Mouse (Mus musculus) midbrain, embryonic 14.5 days (tissue): Measurements from ENCODE around the gene Gap43. TPM values are rescaled to one million over a fixed set of nuclear protein-coding genes. Genes with fewer than 3 reads are reported as not detected.

Experiments used
- ATAC-seq: fragments of 200-750 bp; cut with Nextera tagmentation; 2 replicates; pipeline ENCODE4 v1.8.0; 2017; ENCODE audit warnings: moderate number of reproducible peaks, moderate library complexity; ENCODE audit not compliant: low FRiP score, low TSS enrichment
- DNase-seq: peaks from one replicate; pipeline ENCODE4 v3.0.0-alpha.2; 2015
- H3K27ac ChIP-seq: fragments of 300-500 bp; sonication (generic); replicated peaks from 2 replicates; pipeline ENCODE4 v1.5.1; 2014; ENCODE audit warnings: mild to moderate bottlenecking, low read depth, low read length, moderate library complexity
- H3K27me3 ChIP-seq: fragments of 300-500 bp; sonication (generic); 2 replicates; pipeline ENCODE4 v1.6.1; 2014; ENCODE audit warnings: low read length, control low read depth, mixed read lengths; ENCODE audit not compliant: control insufficient read depth, insufficient read depth
- H3K36me3 ChIP-seq: fragments of 300-500 bp; sonication (generic); 2 replicates; pipeline ENCODE4 v1.6.1; 2014; ENCODE audit warnings: low read length, control low read depth; ENCODE audit not compliant: control insufficient read depth, insufficient read depth
- H3K4me1 ChIP-seq: fragments of 300-500 bp; sonication (generic); 2 replicates; pipeline ENCODE4 v1.6.1; 2014; ENCODE audit warnings: mild to moderate bottlenecking, antibody characterized with exemption, low read length, control low read depth; ENCODE audit not compliant: control insufficient read depth, insufficient read depth
- H3K4me2 ChIP-seq: fragments of 300-500 bp; sonication (generic); 2 replicates; pipeline ENCODE4 v1.6.1; 2014; ENCODE audit warnings: mild to moderate bottlenecking, low read length, moderate library complexity
- H3K4me3 ChIP-seq: fragments of 300-500 bp; sonication (generic); replicated peaks from 2 replicates; pipeline ENCODE4 v1.5.1; 2014; ENCODE audit warnings: low read depth, low read length
- H3K9ac ChIP-seq: fragments of 300-500 bp; sonication (generic); replicated peaks from 2 replicates; pipeline ENCODE4 v1.6.1; 2014; ENCODE audit warnings: mild to moderate bottlenecking, low read length, moderate library complexity
- H3K9me3 ChIP-seq: fragments of 300-500 bp; sonication (generic); 2 replicates; pipeline ENCODE4 v1.6.1; 2016; ENCODE audit warnings: low read length, control low read depth, mixed read lengths; ENCODE audit not compliant: control insufficient read depth
- WGBS: fragments of 180-500 bp; shearing (Covaris S2); extraction: QIAGEN DNeasy Blood & Tissue Kit; methylation state at CpG from one replicate; pipeline ENCODE4 v1.1.7; 2014; 5-methylcytosine and 5-hydroxymethylcytosine counted together
- polyA plus RNA-seq: library from polyadenylated mRNA; unstranded; fragments of >200 nt; fragmentation: Nextera tagmentation; extraction: Ambion mirVana; gene quantifications from 2 replicates; pipeline ENCODE4 v1.2.1, GENCODE M21; 2014

The Gap43 gene
- polyA plus RNA-seq, 1 experiment from 2014 or later, result 1,427 TPM

DNA sequence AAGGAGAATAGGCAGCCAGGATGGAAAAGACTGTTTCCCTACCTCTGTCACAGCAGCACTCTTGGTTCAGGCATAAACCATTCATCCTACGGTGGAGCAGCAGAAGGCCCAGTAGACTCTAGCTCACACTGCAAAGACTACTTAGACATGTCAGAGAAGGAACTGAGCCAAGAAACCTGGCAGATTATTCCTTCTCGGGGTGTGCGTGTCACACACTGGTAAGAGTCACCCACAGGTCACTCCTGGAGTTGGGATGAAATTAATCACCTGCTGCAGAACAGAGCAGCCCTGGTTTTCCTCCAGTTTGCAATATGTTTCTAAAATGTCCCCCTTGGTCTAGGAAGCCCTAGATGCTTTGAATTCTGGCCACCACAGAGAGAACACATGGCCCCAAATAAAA, 56.4 kb downstream of the Gap43 start:
- H3K27ac ChIP-seq, result no peak overlapping the region
- DNase-seq, result no peak
- H3K4me2 ChIP-seq, result no peak overlapping the region
- H3K27me3 ChIP-seq, result no peaks in the 10 kb centered on the region
- H3K9ac ChIP-seq, result no peak overlapping the region
- no peaks in the 10 kb centered on the region for H3K4me1 ChIP-seq
- H3K4me3 ChIP-seq, result no peak overlapping the region
- H3K36me3 ChIP-seq, result peaks cover 12% of the 10 kb centered on the region; the same call in 1 of the 2 replicates
- no peak for ATAC-seq
- H3K9me3 ChIP-seq, result no peaks in the 10 kb centered on the region
- 85% methylated on average over 3 of the region's 3 CpGs for WGBS

DNA sequence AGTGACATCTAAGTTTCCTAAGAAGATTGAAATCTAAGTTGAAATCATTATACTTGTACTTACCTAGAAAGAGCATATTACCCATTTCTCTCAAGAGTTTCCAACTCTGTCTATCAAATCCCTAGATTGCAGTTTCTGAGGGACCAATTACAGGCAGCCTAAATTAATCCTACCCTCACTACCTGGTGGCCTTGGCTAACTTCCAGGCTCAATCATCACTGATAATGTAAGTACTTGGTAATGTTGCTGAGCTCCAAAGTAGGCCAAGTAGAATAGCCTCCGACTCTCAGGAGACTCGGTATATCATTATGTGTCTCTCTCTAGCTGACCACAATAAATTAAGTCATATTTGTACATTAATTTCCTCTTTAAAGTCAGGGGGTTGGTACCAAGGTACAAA, 62.7 kb downstream of the Gap43 start:
- WGBS, result 87% methylated on average over 2 of the region's 2 CpGs
- Histone ChIP-seq H3K9me3 (no peaks in the 10 kb centered on the region), H3K4me3 (no peak overlapping the region), H3K27me3 (no peaks in the 10 kb centered on the region), H3K4me2 (no peak overlapping the region), H3K27ac (0 out of 2 replicates have a peak overlapping the region, but pooled peaks have one; percentile 60), H3K4me1 (peaks cover 26% of the 10 kb centered on the region; the same call in 1 of the 2 replicates), H3K36me3 (peaks cover 6% of the 10 kb centered on the region; the same call in 1 of the 2 replicates), H3K9ac (no peak overlapping the region)
- ATAC-seq, result no peak
- peak; percentile 48 for DNase-seq

DNA sequence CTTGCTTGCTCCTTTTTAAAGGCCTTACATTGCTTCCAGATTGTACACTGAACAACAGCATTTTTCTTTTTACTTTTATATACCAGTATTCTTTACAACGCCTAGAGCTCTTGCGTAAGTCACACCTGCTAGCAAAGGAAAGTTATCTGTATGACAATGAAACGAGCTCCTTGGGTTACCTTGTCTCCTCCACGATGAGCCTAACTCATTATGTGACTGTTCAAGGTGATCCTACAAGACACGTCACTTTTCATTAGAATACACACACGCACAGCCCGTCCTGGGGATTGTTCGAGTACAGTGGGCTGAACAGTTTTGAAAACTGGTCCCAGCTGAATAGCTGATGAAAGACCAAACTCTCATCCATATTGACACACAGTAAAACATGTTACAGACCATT, 63.2 kb downstream of the Gap43 start:
- 55% methylated on average over 8 of the region's 8 CpGs for WGBS
- Histone ChIP-seq H3K27ac (peak overlapping the region; percentile 60), H3K9ac (no peak overlapping the region)

DNA sequence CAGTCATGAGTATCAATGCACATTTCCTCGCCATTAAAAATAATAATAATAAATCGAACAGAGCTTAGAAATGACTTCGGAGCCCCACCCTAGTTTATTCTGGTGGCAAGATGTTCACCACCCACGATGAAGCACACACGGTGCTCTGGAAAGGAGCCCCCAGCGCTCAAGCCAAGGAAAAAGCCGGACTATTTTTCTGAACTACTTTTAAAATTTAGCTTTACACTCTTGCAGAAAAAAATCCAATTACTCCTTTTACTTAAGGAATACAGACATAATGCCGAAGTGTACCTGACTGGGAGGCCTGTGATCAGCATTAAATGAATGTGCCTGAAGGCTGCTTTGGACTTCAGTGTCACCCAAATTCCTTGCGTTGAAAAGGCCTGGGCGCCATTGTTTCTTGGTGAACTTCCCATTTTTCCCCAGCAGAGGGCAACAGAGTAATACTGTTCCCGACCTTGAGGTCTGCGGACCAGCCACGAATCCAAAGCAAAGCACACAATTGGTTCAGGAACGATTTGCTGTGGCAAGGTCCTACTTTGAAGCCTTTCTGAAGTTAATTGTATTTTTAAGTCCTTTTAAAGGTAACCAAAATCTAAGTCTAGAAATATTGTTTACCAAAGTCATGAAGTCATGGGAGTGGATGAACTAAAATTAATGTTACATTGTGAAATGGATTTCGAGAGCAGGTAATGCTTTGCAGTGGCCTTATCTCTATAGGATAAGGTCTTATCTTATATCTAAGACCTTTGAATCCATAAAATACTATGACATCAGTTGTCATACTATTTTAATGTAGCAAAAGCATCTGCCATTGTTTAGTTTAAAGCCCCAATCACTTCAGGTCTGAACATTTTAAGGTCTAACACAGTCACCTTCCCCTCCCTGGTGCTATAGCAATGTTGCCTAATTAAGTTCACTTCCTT, 64.0 kb downstream of the Gap43 start:
- Histone ChIP-seq H3K4me3 (no peak overlapping the region), H3K4me2 (peak overlapping the region; percentile 43; the same call in 1 of the 2 replicates), H3K9ac (no peak overlapping the region), H3K4me1 (peaks cover 26% of the 10 kb centered on the region; the same call in 1 of the 2 replicates), H3K27me3 (no peaks in the 10 kb centered on the region), H3K27ac (peak overlapping the region; percentile 82), H3K36me3 (peaks cover 6% of the 10 kb centered on the region; the same call in 1 of the 2 replicates), H3K9me3 (no peaks in the 10 kb centered on the region)
- ATAC-seq (peak; percentile 81), DNase-seq (peak; percentile 94)
- 30% methylated on average over 15 of the region's 15 CpGs for WGBS

More for the DNA sequence above, 63.2 kb downstream of the Gap43 start:
- DNase-seq (peak; percentile 49), ATAC-seq (no peak; the same call in 1 of the 2 replicates)
- Histone ChIP-seq H3K27me3 (no peaks in the 10 kb centered on the region), H3K9me3 (no peaks in the 10 kb centered on the region), H3K4me3 (no peak overlapping the region), H3K36me3 (peaks cover 6% of the 10 kb centered on the region; the same call in 1 of the 2 replicates), H3K4me1 (peaks cover 26% of the 10 kb centered on the region; the same call in 1 of the 2 replicates), H3K4me2 (no peak overlapping the region)

DNA sequence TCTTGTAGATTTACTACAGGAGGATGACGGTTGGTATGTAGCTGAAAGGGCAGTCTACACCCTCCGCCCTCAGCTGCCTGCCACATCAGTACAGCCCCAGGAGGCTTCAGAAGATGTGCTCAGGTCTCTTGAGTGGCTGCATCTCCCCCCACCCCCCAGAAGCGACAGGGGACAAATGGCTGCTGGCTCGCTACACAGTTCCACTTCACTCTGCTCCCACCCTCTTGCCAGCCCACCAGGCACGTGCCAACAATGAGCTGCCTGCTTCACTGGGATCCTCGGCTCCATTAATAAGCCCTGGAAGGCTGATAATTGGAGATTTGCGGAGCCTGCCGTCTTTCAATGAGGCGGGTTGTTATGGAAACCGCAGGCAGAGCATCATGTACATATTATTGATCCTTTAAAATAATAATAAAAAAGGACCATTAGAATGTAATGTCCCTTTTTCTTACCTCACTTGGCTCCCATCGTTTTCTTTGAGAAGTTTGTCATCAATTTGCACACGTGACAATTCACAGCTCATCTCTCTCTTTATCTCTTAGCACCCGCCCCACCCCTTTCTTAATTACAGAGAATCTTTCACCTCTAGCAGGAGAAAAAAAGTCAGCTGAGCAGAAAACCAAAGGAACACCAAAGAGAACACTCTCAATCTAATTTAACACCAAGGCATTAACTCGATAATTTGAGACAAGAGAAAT, 64.8 kb downstream of the Gap43 start:
- Histone ChIP-seq H3K9ac (no peak overlapping the region; the same call in 1 of the 2 replicates), H3K4me1 (peaks cover 26% of the 10 kb centered on the region; the same call in 1 of the 2 replicates), H3K4me2 (peak overlapping the region; percentile 43), H3K4me3 (no peak overlapping the region), H3K27ac (peak overlapping the region; percentile 82), H3K36me3 (peaks cover 3% of the 10 kb centered on the region; the same call in 1 of the 2 replicates), H3K9me3 (no peaks in the 10 kb centered on the region), H3K27me3 (no peaks in the 10 kb centered on the region)
- 20% methylated on average over 14 of the region's 14 CpGs for WGBS
- peak; percentile 78 for DNase-seq
- ATAC-seq, result peak; percentile 81

- DNase-seq (no peak), ATAC-seq (no peak)
- Histone ChIP-seq H3K4me3 (no peak overlapping the region), H3K4me2 (no peak overlapping the region), H3K27me3 (no peaks in the 10 kb centered on the region), H3K27ac (no peak overlapping the region), H3K36me3 (no peaks in the 10 kb centered on the region), H3K9me3 (no peaks in the 10 kb centered on the region), H3K9ac (no peak overlapping the region), H3K4me1 (peaks cover 33% of the 10 kb centered on the region)
- 78% methylated on average over 1 of the region's 1 CpGs for WGBS
Measured at GRCm38 (mm10) chr16:42271213-42271612, 69.2 kb downstream of the Gap43 start.

DNA sequence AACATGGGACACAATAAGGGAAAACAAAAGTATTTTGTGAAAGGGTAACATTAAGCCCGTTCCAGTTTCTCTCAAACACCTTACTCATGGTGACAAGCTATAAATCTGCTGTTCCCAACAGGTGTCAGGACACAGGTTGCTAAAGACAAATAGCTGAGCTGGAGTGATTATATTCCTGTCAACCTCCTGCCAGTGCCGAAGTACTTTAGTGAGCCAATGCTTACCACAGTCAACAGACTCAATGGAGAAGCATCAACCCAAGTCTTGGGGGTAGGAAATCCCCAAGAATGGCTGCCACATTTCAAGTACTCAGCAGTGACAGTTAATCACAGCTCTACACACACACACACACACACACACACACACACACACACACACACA, 70.9 kb downstream of the Gap43 start:
- H3K4me1 ChIP-seq, result peaks cover 19% of the 10 kb centered on the region
- DNase-seq (no peak), ATAC-seq (peak; percentile 22; the same call in 1 of the 2 replicates)
- H3K36me3 ChIP-seq, result no peaks in the 10 kb centered on the region
- H3K9me3 ChIP-seq, result no peaks in the 10 kb centered on the region
- no peaks in the 10 kb centered on the region for H3K27me3 ChIP-seq
- H3K27ac ChIP-seq, result peak overlapping the region; percentile 46
- 12% methylated on average over 2 of the region's 2 CpGs for WGBS
- H3K4me2 ChIP-seq, result no peak overlapping the region
- H3K4me3 ChIP-seq, result no peak overlapping the region
- H3K9ac ChIP-seq, result no peak overlapping the region

DNA sequence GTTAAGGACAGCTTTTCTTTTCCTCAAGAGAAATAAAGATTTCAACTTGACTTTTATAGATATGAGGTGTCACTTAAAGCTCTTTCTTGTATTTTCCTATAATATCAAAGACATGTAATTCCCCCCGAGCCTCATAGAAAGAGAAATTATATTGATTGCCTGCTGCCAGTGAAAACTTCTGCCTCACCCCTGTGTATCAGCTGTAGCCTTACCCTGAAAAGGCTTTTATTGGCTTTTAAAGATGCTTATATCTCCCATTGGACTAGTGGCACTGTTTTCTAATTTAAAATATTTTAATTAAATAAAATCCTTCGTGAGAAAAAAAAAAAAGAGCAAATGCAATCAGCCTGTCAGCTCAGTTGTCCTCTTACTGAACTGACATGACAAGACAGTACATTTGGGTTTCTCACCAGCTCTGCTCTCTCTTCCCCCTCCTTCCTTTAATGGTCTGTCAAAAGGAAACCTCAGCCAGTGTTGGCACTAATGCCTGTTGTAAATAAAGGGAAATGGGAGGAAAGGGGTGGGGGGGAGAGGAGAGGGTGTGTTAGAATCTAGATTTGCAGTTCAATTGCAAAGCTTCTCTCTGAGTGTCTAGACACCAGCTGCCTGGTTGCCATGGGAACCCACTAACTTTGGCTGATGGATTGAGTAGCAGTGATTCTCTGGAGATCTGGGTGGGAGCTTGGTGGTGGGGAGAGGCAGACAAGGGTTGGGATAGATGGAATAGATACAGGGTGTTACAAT, 71.4 kb downstream of the Gap43 start:
- Histone ChIP-seq H3K4me2 (no peak overlapping the region), H3K27ac (peak overlapping the region; percentile 46)

More for the DNA sequence above, 71.4 kb downstream of the Gap43 start:
- Histone ChIP-seq H3K9me3 (no peaks in the 10 kb centered on the region), H3K4me3 (no peak overlapping the region), H3K4me1 (peaks cover 19% of the 10 kb centered on the region), H3K36me3 (no peaks in the 10 kb centered on the region), H3K9ac (no peak overlapping the region), H3K27me3 (no peaks in the 10 kb centered on the region)
- ATAC-seq (peak; percentile 89), DNase-seq (peak; percentile 91)
- 11% methylated on average over 2 of the region's 2 CpGs for WGBS
